Mouse (Mus musculus) ES-Bruce4 (cell line): ENCODE measurements at regions not wholly inside any gene's neighbourhood (a gene's known extent, or its start where the extent isn't known, plus 50 kb on each side); places are given as distances from the start of the nearest gene placed in this dataset.

Experiments
- CTCF ChIP-seq: IDR thresholded peaks from one replicate; pipeline ENCODE4 v1.8.1; 2011; ENCODE audit warnings: low read depth, low read length
- POLR2A ChIP-seq: IDR thresholded peaks from one replicate; pipeline ENCODE4 v1.8.1; 2011; ENCODE audit warnings: low read length; ENCODE audit not compliant: insufficient read depth

- no peak for TF ChIP-seq CTCF
- no peak for TF ChIP-seq POLR2A
Measured at GRCm38 (mm10) chr12:26939831-26940230, 402.5 kb downstream of the Sox11 start.
